Mouse (Mus musculus): ENCODE results near the gene Mpped1. TPM values are rescaled to one million over a fixed set of nuclear protein-coding genes. Genes with fewer than 3 reads are reported as not detected.

The Mpped1 gene
- total RNA-seq, 2 experiments from 2014 or later: 170 to 215 TPM

- intact Hi-C loops (cut with DNase I): loop anchor here (5.0 kb wide), 1 partner anchor 111 kb away; no protein-coding TSS in a partner anchor
- peak in 1 of 2 experiments; percentile 66 for DNase-seq (ENCODE audit: low spot score in 2 of 2)
These were observed 2.0 kb downstream of the Mpped1 start for GRCm38 (mm10) chr15:83781304-83781703.

GRCm38 (mm10) chr15:83782284-83782683 lies 3.0 kb downstream of the Mpped1 start:
- no peak for DNase-seq (ENCODE audit: low spot score in 2 of 2)
- intact Hi-C loops (cut with DNase I): loop anchor here (2.0 to 5.0 kb wide), 2 partner anchors 67 to 110 kb away; no protein-coding TSS in a partner anchor

GRCm38 (mm10) chr15:83784772-83785171 lies 5.5 kb downstream of the Mpped1 start:
- peak; percentile 68 to 91 for DNase-seq (ENCODE audit: low spot score in 2 of 2)
- intact Hi-C loops (cut with DNase I): loop anchor here (5.0 kb wide), 1 partner anchor 108 kb away; no protein-coding TSS in a partner anchor

- intact Hi-C loops (cut with DNase I): no loop called here
- no peak for DNase-seq (ENCODE audit: low spot score in 2 of 2)
These were observed 9.8 kb downstream of the Mpped1 start for GRCm38 (mm10) chr15:83789046-83789445.

GRCm38 (mm10) chr15:83796924-83797323 lies 17.7 kb downstream of the Mpped1 start:
- intact Hi-C loops (cut with DNase I): no loop called here
- no peak for DNase-seq (ENCODE audit: low spot score in 2 of 2)

GRCm38 (mm10) chr15:83798964-83799363 lies 19.7 kb downstream of the Mpped1 start:
- intact Hi-C loops (cut with DNase I): no loop called here
- DNase-seq (ENCODE audit: low spot score in 2 of 2): no peak

- DNase-seq (ENCODE audit: low spot score in 2 of 2): no peak
- intact Hi-C loops (cut with DNase I): no loop called here
These were observed 21.7 kb downstream of the Mpped1 start for GRCm38 (mm10) chr15:83801011-83801410.

- no peak for DNase-seq (ENCODE audit: low spot score in 2 of 2)
- intact Hi-C loops (cut with DNase I): no loop called here
These were observed 34.8 kb downstream of the Mpped1 start for GRCm38 (mm10) chr15:83814106-83814505.

GRCm38 (mm10) chr15:83828011-83828410 lies 48.7 kb downstream of the Mpped1 start:
- intact Hi-C loops (cut with DNase I): no loop called here
- DNase-seq (ENCODE audit: low spot score in 2 of 2): no peak

- intact Hi-C loops (cut with DNase I): no loop called here
- peak in 1 of 2 experiments; percentile 68 for DNase-seq (ENCODE audit: low spot score in 2 of 2)
These were observed 50.0 kb downstream of the Mpped1 start for GRCm38 (mm10) chr15:83829226-83829625.

GRCm38 (mm10) chr15:83832265-83832664 lies 53.0 kb downstream of the Mpped1 start:
- intact Hi-C loops (cut with DNase I): no loop called here
- peak in 1 of 2 experiments; percentile 62 for DNase-seq (ENCODE audit: low spot score in 2 of 2)

- DNase-seq (ENCODE audit: low spot score in 2 of 2): peak in 1 of 2 experiments; percentile 88
- intact Hi-C loops (cut with DNase I): no loop called here
These were observed 61.9 kb downstream of the Mpped1 start for GRCm38 (mm10) chr15:83840950-83841719.

- intact Hi-C loops (cut with DNase I): loop anchor here (1.0 kb wide), 1 partner anchor 62 kb away; no protein-coding TSS in a partner anchor
- peak in 1 of 2 experiments; percentile 53 for DNase-seq (ENCODE audit: low spot score in 2 of 2)
These were observed 63.2 kb downstream of the Mpped1 start for GRCm38 (mm10) chr15:83842419-83842818.

- intact Hi-C loops (cut with DNase I): loop anchor here (1.0 kb wide), 1 partner anchor 63 kb away; no protein-coding TSS in a partner anchor
- DNase-seq (ENCODE audit: low spot score in 2 of 2): peak in 1 of 2 experiments; percentile 59
These were observed 63.9 kb downstream of the Mpped1 start for GRCm38 (mm10) chr15:83842915-83843789.

- peak in 1 of 2 experiments; percentile 52 for DNase-seq (ENCODE audit: low spot score in 2 of 2)
- intact Hi-C loops (cut with DNase I): no loop called here
These were observed 66.5 kb downstream of the Mpped1 start for GRCm38 (mm10) chr15:83845734-83846133.

- no peak for DNase-seq (ENCODE audit: low spot score in 2 of 2)
- intact Hi-C loops (cut with DNase I): no loop called here
These were observed 67.3 kb downstream of the Mpped1 start for GRCm38 (mm10) chr15:83846592-83846991.

GRCm38 (mm10) chr15:83847512-83847911 lies 68.2 kb downstream of the Mpped1 start:
- DNase-seq (ENCODE audit: low spot score in 2 of 2): peak; percentile 57 to 76
- intact Hi-C loops (cut with DNase I): no loop called here

- intact Hi-C loops (cut with DNase I): loop anchor here (2.0 kb wide), 1 partner anchor 65 kb away; no protein-coding TSS in a partner anchor
- DNase-seq (ENCODE audit: low spot score in 2 of 2): peak in 1 of 2 experiments; percentile 70
These were observed 68.9 kb downstream of the Mpped1 start for GRCm38 (mm10) chr15:83848193-83848592.

GRCm38 (mm10) chr15:83853400-83853811 lies 74.1 kb downstream of the Mpped1 start:
- intact Hi-C loops (cut with DNase I): no loop called here
- peak; percentile 52 to 81 for DNase-seq (ENCODE audit: low spot score in 2 of 2)

GRCm38 (mm10) chr15:83857129-83857528 lies 77.9 kb downstream of the Mpped1 start:
- intact Hi-C loops (cut with DNase I): loop anchor here (1.0 to 5.0 kb wide), 3 partner anchors 40 to 197 kb away; no protein-coding TSS in a partner anchor
- peak; percentile 79 to 83 for DNase-seq (ENCODE audit: low spot score in 2 of 2)
